Mouse (Mus musculus): ENCODE measurements at regions not wholly inside any gene's neighbourhood (a gene's known extent, or its start where the extent isn't known, plus 50 kb on each side); places are given as distances from the start of the nearest gene placed in this dataset.

DNA sequence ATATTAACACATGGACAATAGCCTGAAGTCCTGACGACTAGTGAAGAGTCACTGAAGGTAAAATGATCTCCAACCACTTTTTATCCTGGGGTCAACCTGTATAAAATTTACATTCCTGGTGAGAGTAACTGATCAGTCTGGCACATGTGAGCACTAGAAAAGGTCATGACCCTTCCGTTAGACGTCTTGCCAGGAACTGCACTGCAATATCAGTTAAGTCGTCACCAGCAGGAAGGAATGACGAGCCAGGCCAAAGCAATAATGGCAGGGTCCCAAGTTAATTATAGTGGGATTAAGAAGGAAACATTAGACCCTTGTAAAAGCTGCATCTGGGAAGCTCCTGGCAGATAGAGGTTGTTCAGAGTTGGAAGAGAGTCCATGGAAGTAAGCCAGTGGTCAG lies 116.8 kb upstream of the Gm6657 start:
- TF ChIP-seq CTCF (IDR thresholded peaks at IDR 0.05; ENCODE audit: insufficient read depth, low read length) (no peak), POLR2A (IDR thresholded peaks at IDR 0.05; ENCODE audit: borderline replicate concordance, extremely low read depth, low read depth, low read length) (no peak)

All from lung, adult 2 months (tissue).